Mouse (Mus musculus): ENCODE data around the gene St3gal2. TPM values are rescaled to one million over a fixed set of nuclear protein-coding genes. Genes with fewer than 3 reads are reported as not detected.
"Not testable (repeated sequence)": the region's sequence is repeated elsewhere in the genome, so short reads cannot be mapped to it uniquely, and the experiment has no call there.

Gene St3gal2
- polyA plus RNA-seq, 1 experiment from 2014 or later: 9.5 TPM

GRCm38 (mm10) chr8:110944276-110944876 lies 24.7 kb downstream of the St3gal2 start:
- no peak for DNase-seq (ENCODE audit: low spot score)

DNA sequence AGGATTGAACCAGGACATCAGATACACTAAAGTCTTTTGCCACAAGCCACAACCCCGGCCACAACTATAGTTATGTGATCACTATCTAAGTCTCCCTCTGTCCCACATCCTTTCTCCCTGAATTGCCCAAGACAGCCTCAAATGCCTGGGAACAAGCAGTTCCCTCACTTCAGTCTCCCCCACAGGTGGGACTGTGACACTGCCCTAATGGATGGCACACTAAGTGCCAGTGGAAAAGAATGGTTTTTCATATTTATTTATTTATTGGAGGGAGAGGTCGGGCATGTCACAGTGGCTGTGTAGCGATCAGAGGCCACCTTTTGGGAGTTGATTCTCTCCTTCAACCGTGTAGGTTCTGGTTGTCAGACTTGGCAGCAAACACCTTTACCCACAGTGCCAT lies 26.0 kb downstream of the St3gal2 start:
- DNase-seq (ENCODE audit: low spot score): no peak

GRCm38 (mm10) chr8:110950065-110950484 lies 30.4 kb downstream of the St3gal2 start:
- no peak for DNase-seq (ENCODE audit: low spot score)

GRCm38 (mm10) chr8:110954776-110955175 lies 35.1 kb downstream of the St3gal2 start:
- peak; percentile 85 for DNase-seq (ENCODE audit: low spot score)

DNA sequence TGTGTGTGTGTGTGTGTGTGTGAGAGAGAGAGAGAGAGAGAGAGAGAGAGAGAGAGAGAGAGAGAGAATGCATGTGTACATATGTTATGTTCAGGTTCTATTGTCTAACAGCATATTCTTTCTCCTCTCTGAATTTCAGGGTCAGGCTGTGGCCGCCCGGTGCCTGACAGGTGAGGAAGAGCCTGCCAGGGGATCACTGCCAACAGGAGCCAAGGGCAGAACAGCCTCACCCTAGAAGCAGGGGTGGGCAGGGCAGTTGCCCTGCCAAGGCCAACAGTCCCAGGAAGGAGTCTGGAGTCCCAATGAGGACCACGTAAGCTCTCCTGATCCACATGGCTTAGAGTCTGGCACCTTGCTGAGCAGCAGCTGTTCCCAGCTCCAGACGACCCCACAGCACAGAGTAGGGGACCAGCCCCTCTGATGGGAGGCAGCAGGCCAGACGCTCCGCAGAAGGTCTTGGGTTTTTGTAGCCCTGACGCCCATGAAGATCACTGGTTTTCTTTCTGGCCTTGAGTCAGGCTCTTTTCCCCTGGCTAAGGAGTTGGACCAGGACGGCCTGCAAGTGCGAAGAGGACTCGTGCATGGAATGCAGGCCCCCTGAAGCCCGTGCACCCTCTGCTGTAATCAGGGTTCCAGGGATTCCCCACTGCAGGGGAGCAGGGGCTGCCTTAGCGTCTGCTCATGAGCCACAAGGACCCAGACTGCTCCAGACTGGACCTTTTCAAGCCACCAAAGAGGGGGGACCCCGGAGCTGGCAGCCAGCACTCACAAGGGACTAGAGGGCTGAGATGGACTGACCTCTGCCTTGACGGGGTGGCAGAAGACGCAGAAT lies 37.1 kb downstream of the St3gal2 start:
- DNase-seq (ENCODE audit: low spot score): no peak

DNA sequence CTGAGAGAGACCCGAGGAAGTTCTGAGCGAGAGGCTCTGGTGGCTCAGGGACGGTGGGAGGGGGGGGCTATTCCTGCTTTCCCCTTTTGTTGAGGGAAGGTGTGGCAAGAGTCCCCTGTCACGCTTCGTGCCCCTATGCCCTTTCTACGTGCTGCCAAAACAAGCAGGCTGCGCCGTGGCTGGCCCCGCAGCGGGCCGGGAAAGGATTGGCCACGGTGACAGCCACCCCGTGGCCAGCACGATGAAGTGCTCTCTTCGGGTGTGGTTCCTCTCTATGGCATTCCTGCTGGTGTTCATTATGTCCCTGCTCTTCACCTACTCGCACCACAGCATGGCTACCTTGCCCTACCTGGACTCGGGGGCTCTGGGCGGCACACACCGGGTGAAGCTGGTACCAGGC lies 37.7 kb downstream of the St3gal2 start:
- DNase-seq (ENCODE audit: low spot score): no peak

- DNase-seq (ENCODE audit: low spot score): no peak
Measured at GRCm38 (mm10) chr8:110958135-110958534, 38.4 kb downstream of the St3gal2 start.

DNA sequence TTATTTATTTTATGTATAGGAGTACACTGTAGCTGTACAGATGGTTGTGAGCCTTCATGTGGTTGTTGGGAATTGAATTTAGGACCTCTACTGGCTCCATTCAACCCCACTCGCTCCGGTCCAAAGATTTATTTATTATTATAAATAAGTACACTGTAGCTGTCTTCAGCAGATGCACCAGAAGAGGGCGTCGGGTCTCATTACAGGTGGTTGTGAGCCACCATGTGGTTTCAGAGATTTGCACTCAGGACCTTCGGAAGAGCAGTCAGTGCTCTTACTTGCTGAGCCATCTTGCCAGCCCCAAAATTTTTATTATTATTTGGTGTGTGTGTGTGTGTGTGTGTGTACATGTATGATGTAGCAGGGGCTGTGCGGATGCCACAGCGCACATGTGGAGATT lies 38.8 kb downstream of the St3gal2 start:
- not testable (repeated sequence) for DNase-seq (ENCODE audit: low spot score)

GRCm38 (mm10) chr8:110959071-110959780 lies 39.5 kb downstream of the St3gal2 start:
- DNase-seq (ENCODE audit: low spot score): no peak

DNA sequence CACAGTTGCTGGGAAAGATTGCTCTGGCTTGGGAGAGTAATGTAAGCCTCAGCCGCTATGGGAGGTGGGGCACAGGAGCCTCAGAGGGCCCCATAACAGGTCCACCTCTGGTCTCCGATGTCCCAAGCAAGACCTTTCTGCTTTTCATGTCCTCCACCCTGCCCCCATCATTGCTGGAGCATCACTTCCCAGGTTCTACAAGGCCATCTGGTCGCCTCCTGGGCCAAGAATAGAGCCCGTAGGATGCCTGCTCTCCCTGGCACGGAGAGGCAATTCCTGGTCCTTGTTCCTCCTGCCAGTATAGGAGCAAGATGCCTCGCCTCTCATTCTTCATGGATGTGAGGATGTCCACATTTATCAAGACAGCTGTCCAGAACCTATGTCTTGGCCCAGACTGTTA lies 40.2 kb downstream of the St3gal2 start:
- DNase-seq (ENCODE audit: low spot score): no peak

DNA sequence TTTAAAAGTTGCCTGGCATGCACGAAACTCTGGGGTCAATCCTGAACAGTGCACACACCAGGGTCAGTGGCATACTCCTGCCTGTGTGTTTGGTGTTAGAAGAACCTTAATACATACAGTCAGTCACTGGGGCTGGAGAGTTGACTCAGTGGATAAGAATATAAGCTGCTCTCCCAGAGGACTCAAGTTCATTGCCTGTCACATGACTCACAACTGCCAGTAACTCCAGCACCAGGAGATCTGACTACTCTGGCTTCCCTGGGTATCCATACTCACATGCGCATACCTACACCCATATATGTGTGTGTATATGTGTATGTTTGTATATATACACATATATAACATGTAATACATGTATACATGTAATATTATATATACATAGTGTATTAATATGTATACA lies 43.3 kb downstream of the St3gal2 start:
- no peak for DNase-seq (ENCODE audit: low spot score)

DNA sequence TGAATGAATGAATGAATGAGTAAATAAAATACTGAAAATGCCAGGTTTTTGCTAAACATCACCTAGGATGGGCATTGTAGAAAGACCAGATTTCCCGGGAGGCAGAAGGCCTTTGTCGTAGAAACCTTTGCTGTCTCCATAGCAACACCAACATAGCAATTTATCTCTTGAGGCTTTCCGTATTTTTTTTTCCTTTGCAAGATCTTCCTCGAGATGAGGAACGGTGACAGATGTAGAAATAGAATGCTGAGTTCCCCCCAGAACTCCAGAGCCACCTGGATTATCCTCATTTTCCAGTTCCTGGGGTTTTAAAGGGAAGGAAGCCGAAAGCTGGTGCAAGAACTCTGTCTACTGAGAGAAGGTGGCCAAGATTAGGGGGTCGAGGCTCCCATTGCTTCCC lies 44.9 kb downstream of the St3gal2 start:
- no peak for DNase-seq (ENCODE audit: low spot score)

DNA sequence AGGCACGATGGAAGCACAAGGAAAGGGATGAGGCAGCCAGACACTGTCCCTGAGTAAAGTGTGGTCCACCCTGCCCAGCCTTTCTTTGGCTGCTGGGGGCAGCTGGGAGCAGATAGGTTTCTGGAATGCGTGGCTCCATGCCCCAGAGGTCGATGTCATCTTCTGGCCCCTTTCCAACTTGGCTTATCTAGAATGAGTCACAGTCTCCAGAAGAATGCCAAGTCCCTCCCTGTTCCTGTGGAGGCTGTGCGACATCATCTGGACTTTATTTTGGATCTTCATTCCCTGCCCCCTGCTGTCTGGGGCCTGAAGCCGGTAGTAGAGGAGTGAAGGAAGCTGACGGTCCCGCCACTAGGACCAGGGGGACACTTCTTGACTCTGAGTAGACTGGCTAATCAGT lies 45.9 kb downstream of the St3gal2 start:
- DNase-seq (ENCODE audit: low spot score): no peak

DNA sequence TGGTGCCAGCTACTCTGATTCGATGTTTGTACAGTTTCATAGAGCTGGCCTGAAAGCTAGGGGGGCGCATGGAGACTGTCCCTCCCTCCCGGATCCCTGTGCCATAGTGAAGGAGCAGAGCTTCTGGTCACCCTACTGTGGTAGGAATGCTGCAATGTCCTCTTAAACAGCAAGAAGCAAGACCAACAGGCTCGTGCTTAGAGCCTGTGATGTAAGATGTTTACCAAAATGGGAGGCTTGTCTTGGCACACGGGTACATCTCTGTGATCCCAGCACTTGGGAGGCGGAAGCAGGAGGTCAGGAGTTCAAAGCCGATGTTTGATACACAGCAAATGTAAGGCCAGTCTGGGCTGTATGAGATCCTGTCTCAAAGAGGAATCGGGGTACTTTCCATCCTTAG lies 46.9 kb downstream of the St3gal2 start:
- DNase-seq (ENCODE audit: low spot score): no peak

- DNase-seq (ENCODE audit: low spot score): no peak
Measured at GRCm38 (mm10) chr8:110967326-110967725, 47.6 kb downstream of the St3gal2 start.

DNA sequence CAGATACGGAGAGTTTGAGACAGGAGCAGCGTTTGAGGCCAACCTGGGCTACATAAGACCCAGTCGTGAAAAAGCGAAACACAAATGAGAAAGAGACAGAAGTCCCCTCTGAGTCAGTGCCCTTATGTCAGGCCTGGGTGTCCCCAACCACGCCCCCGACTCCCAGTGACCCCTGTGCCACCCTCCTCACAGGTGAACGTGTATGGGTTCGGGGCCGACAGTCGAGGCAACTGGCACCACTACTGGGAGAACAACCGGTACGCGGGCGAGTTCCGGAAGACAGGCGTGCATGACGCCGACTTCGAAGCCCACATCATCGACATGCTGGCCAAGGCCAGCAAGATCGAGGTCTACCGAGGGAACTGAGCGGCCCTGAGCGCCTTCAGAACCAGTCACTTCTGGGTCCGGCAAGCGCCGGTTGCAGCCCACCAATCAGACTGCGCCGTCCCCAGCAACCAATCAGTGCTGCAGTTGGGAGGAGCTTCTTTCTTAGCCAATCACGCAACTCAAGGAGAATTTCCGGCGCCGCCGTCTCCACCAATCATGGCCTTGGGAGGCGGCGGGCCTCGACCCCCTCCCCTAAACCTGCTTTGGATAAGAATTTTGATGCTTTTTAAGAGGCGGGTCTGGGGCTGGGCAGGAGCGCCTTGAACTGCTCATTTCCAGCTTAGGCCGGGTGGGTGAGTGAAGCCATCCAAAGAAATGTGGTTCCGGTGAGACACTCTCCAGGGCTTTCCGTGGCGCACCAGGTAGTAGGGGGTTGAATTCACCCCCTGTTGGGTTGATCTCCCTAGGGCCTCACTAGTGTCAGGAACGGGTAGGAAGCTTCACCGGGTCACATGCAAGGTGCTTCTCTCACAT lies 50.4 kb downstream of the St3gal2 start:
- DNase-seq (ENCODE audit: low spot score): peak; percentile 95

GRCm38 (mm10) chr8:110976532-110976931 lies 56.8 kb downstream of the St3gal2 start:
- DNase-seq (ENCODE audit: low spot score): not testable (repeated sequence)

DNA sequence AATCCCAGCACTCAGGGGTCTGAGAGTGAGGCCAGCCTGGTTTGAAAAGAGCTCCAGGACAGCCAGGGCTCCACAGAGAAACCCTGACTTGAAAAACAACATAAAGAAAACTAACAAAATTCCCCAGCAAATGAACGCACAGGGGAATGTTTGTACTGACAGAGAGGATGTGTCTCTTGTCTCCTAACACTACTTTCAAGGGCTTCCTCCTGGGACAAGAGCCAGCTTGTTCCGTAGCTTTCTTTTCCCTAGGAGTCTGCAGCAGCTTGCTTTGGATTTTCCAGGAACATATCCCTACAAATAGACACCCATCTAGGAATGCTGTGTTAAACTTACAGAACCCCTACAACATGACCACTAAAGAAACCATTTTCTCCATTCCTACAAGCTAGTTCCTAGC lies 58.3 kb downstream of the St3gal2 start:
- not testable (repeated sequence) for DNase-seq (ENCODE audit: low spot score)

- peak; percentile 56 for DNase-seq (ENCODE audit: low spot score)
Measured at GRCm38 (mm10) chr8:110981304-110981703, 61.6 kb downstream of the St3gal2 start.

DNA sequence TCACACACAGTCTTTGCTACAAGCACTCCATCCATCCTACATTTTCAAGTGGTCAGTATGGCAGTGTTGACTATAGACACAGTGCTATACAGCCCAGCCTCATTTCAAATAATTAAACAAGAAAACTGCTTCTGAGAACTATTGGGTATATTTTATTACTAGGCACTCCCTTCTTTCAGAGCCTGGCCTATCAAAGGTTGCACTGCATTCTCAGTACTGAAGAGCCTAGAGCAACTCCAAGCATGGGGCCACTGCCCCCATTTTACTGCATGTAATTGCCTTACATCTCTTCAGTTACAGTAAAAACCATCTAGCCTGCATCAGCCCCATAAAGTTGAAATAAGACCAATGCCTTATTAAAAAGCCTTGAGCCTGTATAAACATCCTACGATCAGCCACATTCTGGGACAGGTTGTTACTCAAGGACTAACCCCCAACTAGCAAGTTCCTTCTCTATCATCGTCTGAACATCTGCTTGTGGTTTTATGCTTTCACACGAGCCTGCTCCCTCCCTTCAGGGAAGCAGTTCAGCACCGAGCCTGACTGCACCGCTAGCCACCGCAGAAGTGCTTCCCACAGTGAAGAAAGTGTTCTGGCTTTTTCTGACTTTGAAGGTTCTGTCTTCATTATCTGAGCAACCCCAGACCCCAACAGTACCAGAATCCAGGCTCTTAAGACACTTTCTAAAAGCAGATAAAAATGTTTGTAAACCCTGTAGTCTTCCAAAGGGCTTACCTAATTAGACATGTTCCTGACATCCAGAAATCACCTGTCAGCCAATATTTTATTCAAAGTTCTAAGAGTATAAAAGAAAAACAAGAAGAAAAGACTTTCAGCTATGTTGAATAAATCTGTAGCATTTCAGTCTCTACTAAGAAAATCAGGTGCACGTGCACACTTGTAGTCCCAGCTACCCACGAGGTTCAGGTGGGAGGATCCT lies 68.4 kb downstream of the St3gal2 start:
- peak; percentile 74 for DNase-seq (ENCODE audit: low spot score)

Data from thymus, postnatal 0 days (tissue).